Mouse (Mus musculus) MEL (cell line): Measurements from ENCODE around the gene Irak2. TPM values are rescaled to one million over a fixed set of nuclear protein-coding genes. Genes with fewer than 3 reads are reported as not detected.

Experiments
- DNase-seq: peaks from one replicate; pipeline ENCODE4 v3.0.0; 2011; ENCODE audit warnings: low read depth, low spot score
- H3K27ac ChIP-seq: 2 replicates; pipeline ENCODE4 v1.5.1; 2012; ENCODE audit warnings: low read depth, mild to moderate bottlenecking, control low read depth, low read length, moderate library complexity; ENCODE audit not compliant: control insufficient read depth
- H3K27me3 ChIP-seq, 2 experiments: fragments of 150-350 bp in 1 of 2; sonication (generic) in 1 of 2; 2 replicates each; pipeline ENCODE4 v1.6.1; 2012; ENCODE audit warnings: low read length in 2 of 2, mild to moderate bottlenecking in 2 of 2, improper control_type of control experiment in 1 of 2, moderate library complexity in 1 of 2; ENCODE audit not compliant: insufficient read depth in 2 of 2, control insufficient read depth in 1 of 2
- H3K36me3 ChIP-seq, 2 experiments: 2 replicates each; pipeline ENCODE4 v1.6.1; 2012 to 2014; ENCODE audit warnings: low read length in 2 of 2, improper control_type of control experiment in 1 of 2, inconsistent platforms in 1 of 2, mild to moderate bottlenecking in 1 of 2; ENCODE audit not compliant: insufficient read depth in 2 of 2, control insufficient read depth in 1 of 2
- H3K4me1 ChIP-seq, 2 experiments: fragments of 150-350 bp in 1 of 2; sonication (generic) in 1 of 2; 2 replicates each; pipeline ENCODE4 v1.6.1; 2012; ENCODE audit warnings: low read length in 2 of 2, improper control_type of control experiment in 1 of 2, mild to moderate bottlenecking in 1 of 2; ENCODE audit not compliant: insufficient read depth in 2 of 2, control insufficient read depth in 1 of 2
- H3K4me3 ChIP-seq, 2 experiments: fragments of 150-350 bp in 1 of 2; sonication (generic) in 1 of 2; 2 replicates each; pipeline ENCODE4 v1.5.1; 2012; ENCODE audit warnings: low read depth in 2 of 2, low read length in 2 of 2, mild to moderate bottlenecking in 2 of 2, moderate library complexity in 2 of 2, control low read depth in 1 of 2, improper control_type of control experiment in 1 of 2; ENCODE audit not compliant: control insufficient read depth in 1 of 2, insufficient read depth in 1 of 2
- H3K79me2 ChIP-seq: 2 replicates; pipeline ENCODE4 v1.6.1; 2012; ENCODE audit warnings: mild to moderate bottlenecking, low read length, moderate library complexity; ENCODE audit not compliant: control insufficient read depth, poor library complexity, insufficient read depth
- H3K9ac ChIP-seq: 2 replicates; pipeline ENCODE4 v1.6.1; 2012; ENCODE audit warnings: low read depth, mild to moderate bottlenecking, control low read depth, low read length, moderate library complexity; ENCODE audit not compliant: control insufficient read depth, poor library complexity, severe bottlenecking
- H3K9me3 ChIP-seq: fragments of 150-350 bp; sonication (generic); replicated peaks from 2 replicates; pipeline ENCODE4 v1.6.1; 2012; ENCODE audit warnings: mild to moderate bottlenecking, low read length, improper control_type of control experiment, moderate library complexity; ENCODE audit not compliant: insufficient read depth
- BHLHE40 ChIP-seq: IDR thresholded peaks from 2 replicates; pipeline ENCODE4 v1.6.1; 2012; ENCODE audit warnings: low read depth, mild to moderate bottlenecking, inconsistent platforms, low read length, improper control_type of control experiment, borderline replicate concordance
- CHD1 ChIP-seq: IDR thresholded peaks from 2 replicates; pipeline ENCODE4 v1.6.1; 2012; ENCODE audit warnings: low read depth, mild to moderate bottlenecking, inconsistent platforms, low read length, improper control_type of control experiment
- CHD2 ChIP-seq: IDR thresholded peaks from 2 replicates; pipeline ENCODE4 v1.6.1; 2011; ENCODE audit warnings: low read length, improper control_type of control experiment
- CTCF ChIP-seq, 3 experiments: IDR thresholded peaks in 2 of 3; conservative IDR thresholded peaks in 1 of 3; 2 replicates each; pipeline ENCODE4 v1.5.1; 2011 to 2012; ENCODE audit warnings: low read length in 3 of 3, low read depth in 2 of 3, mild to moderate bottlenecking in 2 of 3, improper control_type of control experiment in 1 of 3, inconsistent platforms in 1 of 3, mixed read lengths in 1 of 3, moderate library complexity in 1 of 3; ENCODE audit not compliant: control insufficient read depth in 1 of 3, insufficient read depth in 1 of 3, poor library complexity in 1 of 3, severe bottlenecking in 1 of 3
- E2F4 ChIP-seq: IDR thresholded peaks from 2 replicates; pipeline ENCODE4 v1.6.1; 2011; ENCODE audit warnings: low read depth, low read length, improper control_type of control experiment, borderline replicate concordance
- ELF1 ChIP-seq: IDR thresholded peaks from 2 replicates; pipeline ENCODE4 v1.6.1; 2014; ENCODE audit warnings: low read depth, mild to moderate bottlenecking, inconsistent platforms, low read length, improper control_type of control experiment, moderate library complexity
- GATA1 ChIP-seq: IDR thresholded peaks from 2 replicates; pipeline ENCODE4 v1.6.1; 2011; ENCODE audit warnings: low read depth, low read length, improper control_type of control experiment
- JUND ChIP-seq: IDR thresholded peaks from 2 replicates; pipeline ENCODE4 v1.6.1; 2011; ENCODE audit warnings: low read depth, mild to moderate bottlenecking, improper control_type of control experiment, low read length
- MAFK ChIP-seq: IDR thresholded peaks from 2 replicates; pipeline ENCODE4 v1.6.1; 2011; ENCODE audit warnings: low read depth, mild to moderate bottlenecking, low read length, improper control_type of control experiment, borderline replicate concordance
- MXI1 ChIP-seq: IDR thresholded peaks from 2 replicates; pipeline ENCODE4 v1.6.1; 2011; ENCODE audit warnings: mild to moderate bottlenecking, low read depth, low read length, improper control_type of control experiment
- MYB ChIP-seq: IDR thresholded peaks from 2 replicates; pipeline ENCODE4 v1.6.1; 2011; ENCODE audit warnings: mild to moderate bottlenecking, low read depth, low read length, improper control_type of control experiment
- MYC ChIP-seq: IDR thresholded peaks from 2 replicates; pipeline ENCODE4 v1.6.1; 2011; ENCODE audit warnings: low read depth, mild to moderate bottlenecking, low read length, improper control_type of control experiment, moderate library complexity
- NELFE ChIP-seq: IDR thresholded peaks from 2 replicates; pipeline ENCODE4 v1.6.1; 2011; ENCODE audit warnings: low read depth, low read length, improper control_type of control experiment
- NRF1 ChIP-seq: IDR thresholded peaks from 2 replicates; pipeline ENCODE4 v1.6.1; 2014; ENCODE audit warnings: low read depth, mild to moderate bottlenecking, inconsistent platforms, low read length, improper control_type of control experiment, moderate library complexity; ENCODE audit not compliant: poor library complexity, insufficient read depth, severe bottlenecking
- POLR2A ChIP-seq, 2 experiments: IDR thresholded peaks; 2 replicates each; pipeline ENCODE4 v1.6.1; 2011 to 2012; ENCODE audit warnings: low read length in 2 of 2, mild to moderate bottlenecking in 2 of 2, control low read depth in 1 of 2, improper control_type of control experiment in 1 of 2, low read depth in 1 of 2, moderate library complexity in 1 of 2; ENCODE audit not compliant: control insufficient read depth in 1 of 2, insufficient read depth in 1 of 2, poor library complexity in 1 of 2
- POLR2AphosphoS5 ChIP-seq: IDR thresholded peaks from 2 replicates; pipeline ENCODE4 v1.6.1; 2012; ENCODE audit warnings: low read depth, borderline replicate concordance, mild to moderate bottlenecking, inconsistent platforms, low read length, moderate library complexity, mixed read lengths
- RAD21 ChIP-seq: IDR thresholded peaks from 2 replicates; pipeline ENCODE4 v1.6.1; 2011; ENCODE audit warnings: mild to moderate bottlenecking, low read depth, low read length, improper control_type of control experiment
- RCOR1 ChIP-seq: IDR thresholded peaks from 2 replicates; pipeline ENCODE4 v1.6.1; 2012; ENCODE audit warnings: low read depth, mild to moderate bottlenecking, inconsistent platforms, low read length, improper control_type of control experiment
- SIN3A ChIP-seq: IDR thresholded peaks from 2 replicates; pipeline ENCODE4 v1.6.1; 2012; ENCODE audit warnings: low read length, improper control_type of control experiment, inconsistent platforms
- SMC3 ChIP-seq: IDR thresholded peaks from 2 replicates; pipeline ENCODE4 v1.6.1; 2011; ENCODE audit warnings: low read depth, low read length, improper control_type of control experiment
- TBP ChIP-seq: IDR thresholded peaks from 2 replicates; pipeline ENCODE4 v1.8.0; 2011; ENCODE audit warnings: low read depth, low read length, improper control_type of control experiment
- TCF12 ChIP-seq: IDR thresholded peaks from 2 replicates; pipeline ENCODE4 v1.6.1; 2014; ENCODE audit warnings: low read depth, mild to moderate bottlenecking, inconsistent platforms, low read length, improper control_type of control experiment, moderate library complexity
- UBTF ChIP-seq: IDR thresholded peaks from 2 replicates; pipeline ENCODE4 v1.6.1; 2012; ENCODE audit warnings: low read depth, mild to moderate bottlenecking, inconsistent platforms, low read length, improper control_type of control experiment, moderate library complexity, borderline replicate concordance; ENCODE audit not compliant: insufficient read depth
- USF1 ChIP-seq: IDR thresholded peaks from 2 replicates; pipeline ENCODE4 v1.6.1; 2014; ENCODE audit warnings: low read depth, mild to moderate bottlenecking, inconsistent platforms, low read length, improper control_type of control experiment, moderate library complexity
- ZC3H11A ChIP-seq: IDR thresholded peaks from 2 replicates; pipeline ENCODE4 v1.6.1; 2012; ENCODE audit warnings: low read depth, mild to moderate bottlenecking, inconsistent platforms, low read length, improper control_type of control experiment
- ZNF384 ChIP-seq: IDR thresholded peaks from 2 replicates; pipeline ENCODE4 v1.6.1; 2012; ENCODE audit warnings: low read depth, mild to moderate bottlenecking, inconsistent platforms, low read length, improper control_type of control experiment
- polyA plus RNA-seq, 2 experiments: library from polyadenylated mRNA; stranded (reverse) in 1 of 2; unstranded in 1 of 2; fragments of >175 nt in 1 of 2; fragments of >200 nt in 1 of 2; gene quantifications; 2 replicates each; pipeline versions ENCODE4 v1.2.1 to v1.2.4; 2012; ENCODE audit warnings: low replicate concordance in 2 of 2, low read depth in 1 of 2; ENCODE audit not compliant: insufficient read length in 2 of 2, insufficient read depth in 1 of 2, missing spikeins in 1 of 2
- total RNA-seq: library from RNA; depleted of rRNA; stranded (reverse); fragments of 300-350 nt; gene quantifications from 2 replicates; pipeline ENCODE4 v1.2.3, GENCODE M21; 2012

The Irak2 gene
- total and polyA plus RNA-seq, 3 experiments, result 5.2 to 6.8 TPM; not detected in 1

GRCm38 (mm10) chr6:113717541-113717940 is 79.3 kb downstream of the Irak2 start:
- no peak for DNase-seq
- Histone ChIP-seq H3K4me1 (no peaks in the 10 kb centered on the region; a peak in 1 of 4 replicates), H3K4me3 (no peak overlapping the region), H3K9me3 (no peaks in the 10 kb centered on the region), H3K9ac (no peak overlapping the region), H3K27ac (no peak overlapping the region), H3K36me3 (peaks cover 6 to 29% of the 10 kb centered on the region in 2 experiments; a peak in 3 of 4 replicates), H3K79me2 (no peaks in the 10 kb centered on the region), H3K27me3 (no peaks in the 10 kb centered on the region)
- TF ChIP-seq TBP (no peak), JUND (no peak)

DNA sequence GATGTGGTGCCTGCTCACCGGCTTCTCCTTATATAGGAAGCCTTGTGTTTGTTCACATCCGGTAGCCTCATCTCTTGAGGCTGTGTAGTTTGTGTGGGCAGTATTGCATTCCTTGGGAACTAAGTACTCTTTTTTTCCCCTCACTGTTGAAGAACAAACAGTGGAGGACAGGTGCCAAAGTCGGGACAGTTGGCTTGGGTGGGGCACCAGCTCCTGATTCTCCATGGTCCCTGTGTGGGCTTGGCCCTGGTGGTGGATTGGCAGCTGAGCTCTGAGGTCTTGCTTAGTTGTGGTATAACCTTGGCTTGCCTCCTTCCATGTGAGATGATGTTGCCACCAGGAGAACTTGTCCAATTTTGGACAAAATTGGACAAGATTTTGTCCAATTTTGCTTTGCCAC is 81.6 kb downstream of the Irak2 start, which contains the start of gene Ghrl:
Ghrl (minus strand) TSS at position 3 of the 400 bp plus-strand sequence.
- Histone ChIP-seq H3K9me3 (no peaks in the 10 kb centered on the region), H3K27me3 (no peaks in the 10 kb centered on the region), H3K27ac (no peak within 1 kb of the TSS), H3K4me1 (no peaks in the 10 kb centered on the region), H3K9ac (no peak within 1 kb of the TSS), H3K36me3 (peaks cover 0 to 16% of the 10 kb centered on the region in 2 experiments; a peak in 2 of 4 replicates), H3K79me2 (no peaks in the 10 kb centered on the region), H3K4me3 (no peak within 1 kb of the TSS)
- DNase-seq, result no peak
- TF ChIP-seq MYC (no peak), MYB (no peak), BHLHE40 (no peak), E2F4 (no peak), POLR2A (IDR thresholded peaks at IDR 0.05; ENCODE audit: control insufficient read depth in 1 of 2, insufficient read depth in 1 of 2, low read depth in 1 of 2, low read length in 2 of 2, poor library complexity in 1 of 2) (no peak), UBTF (no peak), RCOR1 (no peak), CTCF (IDR thresholded peaks at IDR 0.05 in 2 of 3, conservative IDR thresholded peaks at IDR 0.05 in 1 of 3; ENCODE audit: control insufficient read depth in 1 of 3, insufficient read depth in 1 of 3, low read depth in 2 of 3, low read length in 3 of 3, poor library complexity in 1 of 3, severe bottlenecking in 1 of 3) (no peak), SIN3A (no peak), MXI1 (no peak)

DNA sequence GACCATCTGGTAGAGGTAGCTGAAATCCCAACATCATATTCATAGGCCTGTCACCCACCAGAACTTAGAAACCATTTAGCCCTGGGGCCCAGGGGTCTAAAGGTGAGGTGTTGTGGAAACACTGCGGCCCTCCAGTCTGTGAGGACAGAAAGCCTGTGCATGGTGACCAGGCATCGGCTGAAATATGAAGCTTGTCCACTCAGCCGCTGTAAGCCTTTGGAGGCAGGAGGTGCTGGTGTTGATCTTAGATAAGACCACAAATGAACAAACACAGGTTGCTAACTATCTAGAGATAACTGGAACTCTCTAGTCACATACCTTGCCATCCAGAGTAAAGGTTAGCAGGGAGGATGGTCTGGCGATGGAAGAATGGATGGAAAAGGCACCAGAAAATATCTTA is 82.8 kb downstream of the Irak2 start:
- no peaks in the 10 kb centered on the region for H3K4me1 ChIP-seq
- H3K27ac ChIP-seq, result no peak overlapping the region
- H3K36me3 ChIP-seq, result peaks cover 0 to 15% of the 10 kb centered on the region in 2 experiments; a peak in 2 of 4 replicates
- DNase-seq, result no peak
- no peak overlapping the region for H3K9ac ChIP-seq
- H3K79me2 ChIP-seq, result no peaks in the 10 kb centered on the region
- no peak overlapping the region for H3K4me3 ChIP-seq
- no peak for TF ChIP-seq ZNF384
- no peak for TF ChIP-seq SIN3A
- no peak for TF ChIP-seq NELFE
- TF ChIP-seq SMC3, result no peak
- TF ChIP-seq NRF1, result no peak
- no peak for TF ChIP-seq TBP
- no peak for TF ChIP-seq TCF12
- no peak for TF ChIP-seq USF1
- TF ChIP-seq ZC3H11A, result no peak
- TF ChIP-seq MAFK, result no peak
- TF ChIP-seq MYC, result no peak
- no peak for TF ChIP-seq CHD1
- TF ChIP-seq ELF1, result no peak
- no peak for TF ChIP-seq RCOR1
- no peak for TF ChIP-seq JUND
- no peak for TF ChIP-seq POLR2AphosphoS5
- no peak for TF ChIP-seq RAD21
- no peak for TF ChIP-seq CHD2
- no peak for TF ChIP-seq GATA1
- H3K27me3 ChIP-seq, result no peaks in the 10 kb centered on the region
- H3K9me3 ChIP-seq, result no peaks in the 10 kb centered on the region
